Mouse (Mus musculus) gastrocnemius, postnatal 25 days (tissue): ENCODE data around the gene H2-Ab1. TPM values are rescaled to one million over a fixed set of nuclear protein-coding genes. Genes with fewer than 3 reads are reported as not detected.

Source experiments
- DNase-seq: peaks from one replicate; pipeline ENCODE4 v3.0.0; 2022
- total RNA-seq, 2 experiments: library from RNA; stranded (reverse); gene quantifications; 1 replicate in 1 of 2; 2 replicates in 1 of 2; pipeline ENCODE4 v1.2.3; 2021

Gene H2-Ab1
- total RNA-seq, 2 experiments from 2014 or later: 2.7 to 3.3 TPM

GRCm38 (mm10) chr17:34285848-34286247, 28.4 kb downstream of the H2-Ab1 start:
- DNase-seq: no peak

- DNase-seq: no peak
These were observed 29.0 kb downstream of the H2-Ab1 start for GRCm38 (mm10) chr17:34286501-34286900.

GRCm38 (mm10) chr17:34286999-34287398, 29.5 kb downstream of the H2-Ab1 start:
- no peak for DNase-seq

- DNase-seq: peak; percentile 74
These were observed 30.2 kb downstream of the H2-Ab1 start, which contains the start of gene H2-Aa for GRCm38 (mm10) chr17:34287648-34288047. H2-Aa (minus strand) TSS chr17:34287823.

GRCm38 (mm10) chr17:34288131-34288530, 30.6 kb downstream of the H2-Ab1 start:
- DNase-seq: no peak

GRCm38 (mm10) chr17:34291609-34292008, 34.1 kb downstream of the H2-Ab1 start:
- peak; percentile 51 for DNase-seq

- DNase-seq: no peak
These were observed 35.1 kb downstream of the H2-Ab1 start for GRCm38 (mm10) chr17:34292570-34292969.

- no peak for DNase-seq
These were observed 36.0 kb downstream of the H2-Ab1 start for GRCm38 (mm10) chr17:34293533-34293932.

GRCm38 (mm10) chr17:34294249-34294648, 36.8 kb downstream of the H2-Ab1 start:
- DNase-seq: no peak

GRCm38 (mm10) chr17:34295307-34295706, 37.8 kb downstream of the H2-Ab1 start:
- no peak for DNase-seq

- no peak for DNase-seq
These were observed 38.7 kb downstream of the H2-Ab1 start for GRCm38 (mm10) chr17:34295891-34296794.

GRCm38 (mm10) chr17:34299356-34299755, 41.9 kb downstream of the H2-Ab1 start:
- DNase-seq: no peak

GRCm38 (mm10) chr17:34300071-34300470, 42.6 kb downstream of the H2-Ab1 start:
- no peak for DNase-seq

- DNase-seq: no peak
These were observed 43.4 kb downstream of the H2-Ab1 start for GRCm38 (mm10) chr17:34300691-34301566.

GRCm38 (mm10) chr17:34301670-34302190, 44.2 kb downstream of the H2-Ab1 start:
- DNase-seq: no peak

- DNase-seq: no peak
These were observed 46.3 kb downstream of the H2-Ab1 start for GRCm38 (mm10) chr17:34303789-34304188.

- DNase-seq: peak; percentile 18
These were observed 47.3 kb downstream of the H2-Ab1 start for GRCm38 (mm10) chr17:34304751-34305150.

GRCm38 (mm10) chr17:34305380-34306030, 48.0 kb downstream of the H2-Ab1 start, which contains the start of gene H2-Eb1:
H2-Eb1 (plus strand) TSS chr17:34305867.
- peak; percentile 71 for DNase-seq

- DNase-seq: no peak
These were observed 48.9 kb downstream of the H2-Ab1 start for GRCm38 (mm10) chr17:34306407-34306806.

- DNase-seq: no peak
These were observed 49.7 kb downstream of the H2-Ab1 start for GRCm38 (mm10) chr17:34307216-34307615.

- no peak for DNase-seq
These were observed 50.7 kb downstream of the H2-Ab1 start for GRCm38 (mm10) chr17:34308161-34308560.

GRCm38 (mm10) chr17:34309225-34309624, 51.7 kb downstream of the H2-Ab1 start:
- no peak for DNase-seq
